Mouse (Mus musculus) kidney, adult 2 months (tissue): ENCODE results near the gene Stk19.

Experiments used
- CTCF ChIP-seq: fragments of 200-500 bp; conservative IDR thresholded peaks from 2 replicates; pipeline ENCODE4 v1.5.1; 2011; ENCODE audit warnings: low read depth, mild to moderate bottlenecking, control low read depth, low read length, moderate library complexity, mixed read lengths; ENCODE audit not compliant: insufficient read depth, insufficient read length
- POLR2A ChIP-seq: fragments of 200-500 bp; IDR thresholded peaks from one replicate; pipeline ENCODE4 v1.6.1; 2011; ENCODE audit warnings: low read depth, low read length, control low read depth

DNA sequence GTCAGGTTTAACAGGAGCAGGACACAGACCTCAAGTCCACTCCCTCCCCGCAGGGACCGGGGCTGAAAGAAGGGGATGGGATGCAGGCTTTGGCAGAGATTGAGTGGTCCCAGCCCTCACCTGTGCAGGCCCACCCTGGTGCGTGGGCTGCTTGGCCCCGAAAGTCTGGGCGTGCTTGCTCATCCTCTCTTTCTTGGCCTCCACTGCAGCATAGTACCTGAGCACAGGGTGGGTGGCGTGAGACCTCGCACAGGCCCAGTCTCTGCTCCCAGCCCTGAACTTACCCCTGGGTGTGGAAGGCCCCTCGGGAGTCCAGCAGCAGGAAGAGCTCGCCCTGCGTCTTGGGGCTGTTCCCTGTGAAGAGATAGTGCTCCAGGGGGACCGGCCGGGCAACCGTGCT, 8.1 kb upstream of the Stk19 start:
- TF ChIP-seq CTCF: no peak
- no peak for TF ChIP-seq POLR2A
